Mouse (Mus musculus) liver, adult (tissue): ENCODE results near the gene Chdh.

Experiments
- GATA4 ChIP-seq: IDR thresholded peaks from 2 replicates; pipeline ENCODE4 v1.6.1; 2014; ENCODE audit warnings: mild to moderate bottlenecking, low read length; ENCODE audit not compliant: insufficient replicate concordance

Gene Chdh

GRCm38 (mm10) chr14:30068566-30068965 is 59.7 kb downstream of the Chdh start:
- TF ChIP-seq GATA4: no peak

DNA sequence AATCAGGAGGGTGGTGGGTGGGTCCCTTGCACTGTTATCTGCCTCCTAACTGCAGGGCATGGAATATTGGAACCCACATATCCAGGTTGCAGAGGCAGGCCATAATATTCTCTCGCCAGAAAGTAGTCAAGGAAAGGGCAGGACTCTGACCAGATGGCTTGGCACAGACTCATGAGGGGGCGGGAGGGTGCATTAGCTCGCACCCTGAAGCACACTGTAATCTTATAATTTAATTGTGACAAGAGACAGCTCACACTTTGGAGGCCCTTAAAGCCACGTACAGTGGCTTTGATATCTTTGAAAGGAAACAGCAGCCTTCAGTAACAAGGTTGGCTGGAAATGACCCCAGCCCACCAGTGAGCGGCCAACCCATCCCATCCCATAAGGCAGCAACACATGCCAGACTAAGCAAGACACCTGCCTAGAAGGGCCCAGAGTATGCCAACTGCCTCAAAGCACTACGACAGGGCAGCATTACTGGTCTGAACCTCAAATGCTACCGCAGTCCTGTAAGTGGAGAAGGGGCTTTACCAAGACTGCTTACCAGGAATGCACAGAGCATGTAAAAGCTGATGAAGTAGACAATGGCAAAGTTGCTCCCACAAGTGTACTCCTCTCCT is 66.6 kb downstream of the Chdh start:
- no peak for TF ChIP-seq GATA4

- no peak for TF ChIP-seq GATA4
Measured at GRCm38 (mm10) chr14:30078115-30078808, 69.4 kb downstream of the Chdh start.

DNA sequence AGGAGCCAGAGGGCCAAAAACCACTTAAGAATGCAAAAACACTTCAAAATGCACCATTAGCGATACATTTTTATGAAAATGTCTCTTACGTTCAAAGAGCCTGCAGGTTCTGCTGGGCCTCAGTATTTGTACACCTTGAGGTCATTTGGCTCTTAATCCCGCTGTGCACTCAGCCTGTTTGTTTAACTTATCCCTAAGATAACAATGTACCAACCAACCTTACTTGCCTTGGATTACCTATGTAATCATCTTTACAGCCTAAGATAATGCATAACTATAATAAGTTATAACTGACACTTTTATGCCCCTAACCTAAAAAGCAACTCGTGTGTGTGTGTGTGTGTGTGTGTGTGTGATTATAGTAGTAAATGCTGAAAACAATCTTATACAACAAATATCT is 70.9 kb downstream of the Chdh start:
- no peak for TF ChIP-seq GATA4
